Comparison of ENCODE assay signal across 12 mouse cellular contexts in genomic region chr6:52185222-52185621, GRCm38 (mm10). TPM values are rescaled to one million over a fixed set of nuclear protein-coding genes. Genes with fewer than 3 reads are reported as not detected.
DNase-seq lines count a peak whose midpoint lies in the region; ATAC-seq lines count a peak whose summit lies in the region.
"Had no signal": no experiment of that assay in that cellular context is flagged by ENCODE, and none has a peak within 500 bp of the region (broad histone marks: within the 10 kb centered on the region; RNA-seq: fewer than 3 reads in every experiment).

No protein-coding gene starts in this region.

- no peaks in the 10 kb centered on the region for H3K36me3 ChIP-seq in forebrain, embryonic 11.5 days (ENCODE audit: control insufficient read depth, insufficient read depth, low read length)
- no peaks in the 10 kb centered on the region for H3K36me3 ChIP-seq in forebrain, embryonic 16.5 days (ENCODE audit: control insufficient read depth, insufficient read depth)
- peaks cover 2% of the 10 kb centered on the region; the same call in 1 of the 2 replicates for H3K36me3 ChIP-seq in kidney, embryonic 16.5 days (ENCODE audit: insufficient read depth, low read length)
- no peaks in the 10 kb centered on the region for H3K36me3 ChIP-seq in midbrain, embryonic 11.5 days (ENCODE audit: control insufficient read depth, insufficient read depth, low read length)

- H3K4me2 ChIP-seq in forebrain, embryonic 11.5 days (ENCODE audit: low read depth, low read length, severe bottlenecking), result no peak overlapping the region
- H3K4me2 ChIP-seq in forebrain, embryonic 16.5 days (ENCODE audit: low read length), result no peak overlapping the region
- peak overlapping the region; percentile 44 for H3K4me2 ChIP-seq in kidney, embryonic 16.5 days (replicated peaks; ENCODE audit: low read depth, low read length)
- H3K4me2 ChIP-seq in midbrain, embryonic 11.5 days, result no peak overlapping the region

- no peaks in the 10 kb centered on the region for H3K4me1 ChIP-seq in forebrain, embryonic 11.5 days (replicated peaks; ENCODE audit: control insufficient read depth, insufficient read depth, low read length)
- H3K4me1 ChIP-seq in forebrain, embryonic 16.5 days (replicated peaks; ENCODE audit: control insufficient read depth, insufficient read depth, low read length), result no peaks in the 10 kb centered on the region
- peaks cover 99% of the 10 kb centered on the region for H3K4me1 ChIP-seq in kidney, embryonic 16.5 days (ENCODE audit: insufficient read depth, low read length)
- no peaks in the 10 kb centered on the region for H3K4me1 ChIP-seq in midbrain, embryonic 11.5 days (ENCODE audit: control insufficient read depth, insufficient read depth, low read length)
- H3K4me1 ChIP-seq: megakaryocyte, embryonic 14.5 days had no signal

- peak; percentile 44 for DNase-seq in forebrain, embryonic 11.5 days (ENCODE audit: low spot score)
- peak; percentile 70 to 74 for DNase-seq in adrenal gland, postnatal 36 days
- DNase-seq in neural tube, embryonic 10.5 days (ENCODE audit: extremely low spot score, low spot score), result peak; percentile 76
- no peak for DNase-seq in spleen, postnatal 14 days (ENCODE audit: low spot score in 2 of 2)
- no peak for DNase-seq in midbrain, embryonic 11.5 days (ENCODE audit: low spot score, missing footprints)
- no peak for DNase-seq in left cerebral cortex, postnatal 4 days
- DNase-seq: cerebellum, postnatal 36 days; right cerebral cortex, adult 18-20 months had no signal

- H3K9ac ChIP-seq in forebrain, embryonic 11.5 days (ENCODE audit: low read length), result no peak overlapping the region
- H3K9ac ChIP-seq in forebrain, embryonic 16.5 days (replicated peaks; ENCODE audit: low read depth, low read length), result no peak overlapping the region
- H3K9ac ChIP-seq in kidney, embryonic 16.5 days (replicated peaks; ENCODE audit: low read length), result peak overlapping the region; percentile 20
- H3K9ac ChIP-seq in midbrain, embryonic 11.5 days (ENCODE audit: low read length), result no peak overlapping the region

- WGBS in forebrain, embryonic 11.5 days, result 2% methylated on average over 19 of the region's 19 CpGs
- under 1% methylated on average over 19 of the region's 19 CpGs for WGBS in forebrain, embryonic 16.5 days
- WGBS in kidney, embryonic 16.5 days, result 2% methylated on average over 19 of the region's 19 CpGs
- WGBS in midbrain, embryonic 11.5 days, result under 1% methylated on average over 19 of the region's 19 CpGs

- intact Hi-C loops in left cerebral cortex, postnatal 4 days (cut with DNase I), result no loop called here

- H3K4me3 ChIP-seq in forebrain, embryonic 11.5 days (ENCODE audit: low read depth, low read length), result no peak overlapping the region
- H3K4me3 ChIP-seq in forebrain, embryonic 16.5 days (replicated peaks; ENCODE audit: low read length), result no peak overlapping the region
- no peak overlapping the region for H3K4me3 ChIP-seq in kidney, embryonic 16.5 days (ENCODE audit: low read length)
- no peak overlapping the region for H3K4me3 ChIP-seq in midbrain, embryonic 11.5 days (ENCODE audit: low read depth, low read length)
- H3K4me3 ChIP-seq: megakaryocyte, embryonic 14.5 days had no signal

- H3K27me3 ChIP-seq in forebrain, embryonic 11.5 days (ENCODE audit: control insufficient read depth, insufficient read depth, low read length), result peaks cover 100% of the 10 kb centered on the region
- peaks cover 98% of the 10 kb centered on the region for H3K27me3 ChIP-seq in forebrain, embryonic 16.5 days (replicated peaks; ENCODE audit: control insufficient read depth, insufficient read depth, low read length)
- no peaks in the 10 kb centered on the region for H3K27me3 ChIP-seq in kidney, embryonic 16.5 days (ENCODE audit: insufficient read depth, low read length)
- H3K27me3 ChIP-seq in midbrain, embryonic 11.5 days (ENCODE audit: control insufficient read depth, insufficient read depth, low read length), result peaks cover 100% of the 10 kb centered on the region

- no peaks in the 10 kb centered on the region for H3K9me3 ChIP-seq in forebrain, embryonic 11.5 days (ENCODE audit: control insufficient read depth, low read length)
- H3K9me3 ChIP-seq in forebrain, embryonic 16.5 days (ENCODE audit: control insufficient read depth, low read length), result no peaks in the 10 kb centered on the region; the same call in 1 of the 2 replicates
- H3K9me3 ChIP-seq in kidney, embryonic 16.5 days (ENCODE audit: low read length), result no peaks in the 10 kb centered on the region
- H3K9me3 ChIP-seq in midbrain, embryonic 11.5 days (ENCODE audit: control insufficient read depth, low read length), result no peaks in the 10 kb centered on the region

- H3K27ac ChIP-seq in forebrain, embryonic 11.5 days (ENCODE audit: low read depth, low read length), result no peak overlapping the region
- H3K27ac ChIP-seq in forebrain, embryonic 16.5 days (ENCODE audit: low read length), result no peak overlapping the region
- peak overlapping the region; percentile 97 for H3K27ac ChIP-seq in kidney, embryonic 16.5 days (ENCODE audit: low read length)
- no peak overlapping the region for H3K27ac ChIP-seq in midbrain, embryonic 11.5 days (ENCODE audit: low read depth, low read length)

- ATAC-seq in forebrain, embryonic 11.5 days (replicated peaks; ENCODE audit: low FRiP score), result no peak
- no peak for ATAC-seq in forebrain, embryonic 16.5 days
- no peak for ATAC-seq in kidney, embryonic 16.5 days (ENCODE audit: low FRiP score, low TSS enrichment)
- no peak for ATAC-seq in midbrain, embryonic 11.5 days (ENCODE audit: low FRiP score)
- ATAC-seq: inflammation-experienced regulatory T-cells, adult 6 months had no signal

RNA-seq across cellular contexts. Expression of gene Hoxa4, which starts 6.3 kb away (rescaled TPM):
- not detected in 2 replicates for polyA plus RNA-seq in forebrain, embryonic 11.5 days (2014; fragmentation: Nextera tagmentation; extraction: Ambion mirVana)
- polyA plus RNA-seq in forebrain, embryonic 16.5 days (2015; fragmentation: Nextera tagmentation; extraction: Ambion mirVana), result not detected in 2 replicates
- 1 to 10 TPM; 2.6 to 3.1 TPM for total RNA-seq in adrenal gland, postnatal 36 days (2021)
- polyA plus RNA-seq in kidney, embryonic 16.5 days (2015; fragmentation: Nextera tagmentation; extraction: Ambion mirVana), result 1.2 and 1.4 TPM in 2 replicates
- polyA plus RNA-seq in midbrain, embryonic 11.5 days (2014; fragmentation: Nextera tagmentation; extraction: Ambion mirVana), result not detected in 2 replicates
- total RNA-seq in left cerebral cortex, postnatal 4 days (2021), result not detected
- polyA plus RNA-seq: inflammation-experienced regulatory T-cells, adult 6 months had no signal

RNA-seq across cellular contexts. Expression of gene 5730596B20Rik, which starts 7.9 kb away (rescaled TPM):
- not detected in 2 replicates for polyA plus RNA-seq in forebrain, embryonic 11.5 days (2014; fragmentation: Nextera tagmentation; extraction: Ambion mirVana)
- not detected in 2 replicates for polyA plus RNA-seq in forebrain, embryonic 16.5 days (2015; fragmentation: Nextera tagmentation; extraction: Ambion mirVana)
- total RNA-seq in adrenal gland, postnatal 36 days (2021), result under 1 TPM; 0.10 to 0.40 TPM
- 1.7 and 2.5 TPM in 2 replicates for polyA plus RNA-seq in kidney, embryonic 16.5 days (2015; fragmentation: Nextera tagmentation; extraction: Ambion mirVana)
- polyA plus RNA-seq in midbrain, embryonic 11.5 days (2014; fragmentation: Nextera tagmentation; extraction: Ambion mirVana), result not detected in 2 replicates
- total RNA-seq in left cerebral cortex, postnatal 4 days (2021), result not detected
- polyA plus RNA-seq: inflammation-experienced regulatory T-cells, adult 6 months had no signal

RNA-seq across cellular contexts. Expression of gene Hoxa5, which starts 19.2 kb away (rescaled TPM):
- polyA plus RNA-seq in forebrain, embryonic 11.5 days (2014; fragmentation: Nextera tagmentation; extraction: Ambion mirVana), result not detected in 2 replicates
- not detected in 2 replicates for polyA plus RNA-seq in forebrain, embryonic 16.5 days (2015; fragmentation: Nextera tagmentation; extraction: Ambion mirVana)
- 10 to 100 TPM; 14.7 to 27.8 TPM for total RNA-seq in adrenal gland, postnatal 36 days (2021)
- polyA plus RNA-seq in kidney, embryonic 16.5 days (2015; fragmentation: Nextera tagmentation; extraction: Ambion mirVana), result 9.0 and 9.5 TPM in 2 replicates
- not detected in 2 replicates for polyA plus RNA-seq in midbrain, embryonic 11.5 days (2014; fragmentation: Nextera tagmentation; extraction: Ambion mirVana)
- not detected for total RNA-seq in left cerebral cortex, postnatal 4 days (2021)
- polyA plus RNA-seq: inflammation-experienced regulatory T-cells, adult 6 months had no signal

RNA-seq across cellular contexts. Expression of gene Hoxa2, which starts 20.6 kb away (rescaled TPM):
- polyA plus RNA-seq in forebrain, embryonic 11.5 days (2014; fragmentation: Nextera tagmentation; extraction: Ambion mirVana), result not detected in 2 replicates
- polyA plus RNA-seq in forebrain, embryonic 16.5 days (2015; fragmentation: Nextera tagmentation; extraction: Ambion mirVana), result not detected in 2 replicates
- total RNA-seq in adrenal gland, postnatal 36 days (2021), result 1 to 10 TPM; 1.7 to 1.9 TPM
- polyA plus RNA-seq in kidney, embryonic 16.5 days (2015; fragmentation: Nextera tagmentation; extraction: Ambion mirVana), result 2.1 and 2.6 TPM in 2 replicates
- 0.14 and 0.26 TPM in 2 replicates for polyA plus RNA-seq in midbrain, embryonic 11.5 days (2014; fragmentation: Nextera tagmentation; extraction: Ambion mirVana)
- total RNA-seq in left cerebral cortex, postnatal 4 days (2021), result not detected
- polyA plus RNA-seq: inflammation-experienced regulatory T-cells, adult 6 months had no signal

RNA-seq across cellular contexts. Expression of gene Hoxa6, which starts 23.3 kb away (rescaled TPM):
- not detected in 2 replicates for polyA plus RNA-seq in forebrain, embryonic 11.5 days (2014; fragmentation: Nextera tagmentation; extraction: Ambion mirVana)
- not detected in 2 replicates for polyA plus RNA-seq in forebrain, embryonic 16.5 days (2015; fragmentation: Nextera tagmentation; extraction: Ambion mirVana)
- total RNA-seq in adrenal gland, postnatal 36 days (2021), result 1 to 10 TPM; 2.5 to 4.6 TPM
- 2.9 and 3.8 TPM in 2 replicates for polyA plus RNA-seq in kidney, embryonic 16.5 days (2015; fragmentation: Nextera tagmentation; extraction: Ambion mirVana)
- polyA plus RNA-seq in midbrain, embryonic 11.5 days (2014; fragmentation: Nextera tagmentation; extraction: Ambion mirVana), result not detected in 2 replicates
- not detected for total RNA-seq in left cerebral cortex, postnatal 4 days (2021)
- polyA plus RNA-seq: inflammation-experienced regulatory T-cells, adult 6 months had no signal

Comparison
In these comparisons a context has a peak if more than half of its experiments do, and no peak if none do; other contexts are left out.
1. DNase-seq: peak in forebrain, embryonic 11.5 days (single experiment), adrenal gland, postnatal 36 days (2 of 2) and neural tube, embryonic 10.5 days (single experiment); none in spleen, postnatal 14 days (0 of 2), midbrain, embryonic 11.5 days (single experiment) and left cerebral cortex, postnatal 4 days (single experiment).